Mouse (Mus musculus) lung, postnatal 0 days (tissue): ENCODE results near the gene Aldh1a2.

Source experiments
- CTCF ChIP-seq: IDR thresholded peaks from 2 replicates; pipeline ENCODE4 v1.5.1; 2016; ENCODE audit warnings: antibody characterized with exemption, mild to moderate bottlenecking
- EP300 ChIP-seq: IDR thresholded peaks from 2 replicates; pipeline ENCODE4 v1.6.1; 2016; ENCODE audit warnings: antibody characterized with exemption, mild to moderate bottlenecking, control low read depth

DNA sequence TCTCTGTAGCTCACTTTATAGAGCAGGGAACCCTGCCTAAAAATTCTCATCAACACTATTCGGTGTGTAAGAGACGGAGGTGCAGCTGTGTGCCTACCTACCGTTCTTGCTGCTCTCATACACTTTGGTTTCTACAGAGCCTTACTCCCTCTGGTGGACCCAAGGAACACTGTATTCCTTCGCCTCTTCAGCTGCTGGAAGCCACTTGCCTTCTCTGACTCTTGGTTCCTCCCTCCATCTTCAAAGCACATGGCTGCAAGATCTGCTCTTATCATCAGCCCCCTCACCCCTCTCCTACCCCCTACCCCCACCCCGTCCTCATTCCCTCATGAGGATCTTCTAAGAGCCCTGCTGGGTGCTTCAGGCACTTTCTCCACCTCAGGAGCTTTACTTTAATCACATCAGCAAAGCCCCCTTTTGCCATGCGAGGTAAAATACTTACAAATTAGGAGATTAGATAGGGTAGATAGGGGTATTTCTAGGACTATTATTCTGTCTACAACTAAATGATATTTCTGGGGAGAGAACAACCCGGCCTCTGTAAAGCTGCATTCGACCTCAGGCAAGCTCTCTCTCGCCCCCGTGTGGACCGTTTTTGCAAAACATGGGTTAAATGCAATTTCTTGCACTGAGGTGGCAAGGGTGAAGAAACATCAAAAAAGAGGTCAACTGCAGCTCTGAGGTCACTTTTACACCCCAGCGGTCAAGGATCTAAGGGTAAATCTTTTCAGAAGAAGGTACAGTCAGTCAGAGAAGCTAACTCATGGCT is 26.8 kb upstream of the Aldh1a2 start:
- TF ChIP-seq CTCF (peak; percentile 83), EP300 (no peak)
